Mouse (Mus musculus): ENCODE measurements at regions not wholly inside any gene's neighbourhood (a gene's known extent, or its start where the extent isn't known, plus 50 kb on each side); places are given as distances from the start of the nearest gene placed in this dataset.

- DNase-seq = peak; percentile 42 to 48
Measured at GRCm38 (mm10) chr3:12954480-12954879, 1526.0 kb upstream of the Slc7a12 start.
